Mouse (Mus musculus) bone marrow, adult 2 months (tissue): ENCODE results near the gene H2-T24.

Experiments used
- CTCF ChIP-seq: fragments of 200-500 bp; IDR thresholded peaks from 2 replicates; pipeline ENCODE4 v1.5.1; 2011; ENCODE audit warnings: low read length, control low read depth; ENCODE audit not compliant: control insufficient read depth, insufficient read depth
- POLR2A ChIP-seq: fragments of 200-500 bp; IDR thresholded peaks from 2 replicates; pipeline ENCODE4 v1.6.1; 2011; ENCODE audit warnings: low read depth, mild to moderate bottlenecking, control low read depth, low read length, borderline replicate concordance; ENCODE audit not compliant: control insufficient read depth

DNA sequence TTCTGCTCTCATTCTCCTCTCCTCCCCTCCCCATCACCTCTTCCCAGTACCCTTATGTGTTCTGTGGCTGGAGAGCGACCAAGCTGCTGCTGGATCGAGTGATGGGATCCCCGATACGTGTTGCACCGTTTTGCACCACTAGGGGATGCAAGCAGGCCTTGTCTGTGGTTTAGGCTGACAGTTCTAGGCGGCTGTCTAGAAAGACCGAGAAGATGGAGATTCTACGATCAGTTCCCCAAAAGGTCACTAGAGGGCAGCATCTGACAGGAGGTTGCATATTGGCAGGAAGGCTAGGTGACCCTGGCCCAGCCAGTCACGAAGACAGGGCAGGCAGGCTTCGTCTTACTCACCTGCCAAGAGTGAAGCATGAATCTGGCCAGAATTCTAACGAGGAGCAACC is 23.4 kb downstream of the H2-T24 start:
- peak; percentile 97 for TF ChIP-seq CTCF
- no peak for TF ChIP-seq POLR2A
